Mouse (Mus musculus) neural tube, embryonic 13.5 days (tissue): ENCODE measurements around the gene Lif. TPM values are rescaled to one million over a fixed set of nuclear protein-coding genes. Genes with fewer than 3 reads are reported as not detected.

Experiments used
- ATAC-seq: fragments of 200-750 bp; cut with Nextera tagmentation; 2 replicates; pipeline ENCODE4 v1.8.0; 2017; ENCODE audit warnings: low read depth, mild to moderate bottlenecking, moderate TSS enrichment, moderate library complexity
- H3K27ac ChIP-seq: fragments of 300-500 bp; sonication (generic); replicated peaks from 2 replicates; pipeline ENCODE4 v1.5.1; 2015; ENCODE audit warnings: moderate library complexity, mild to moderate bottlenecking, inconsistent platforms
- H3K27me3 ChIP-seq: fragments of 300-500 bp; sonication (generic); 2 replicates; pipeline ENCODE4 v1.6.1; 2015; ENCODE audit warnings: mild to moderate bottlenecking, inconsistent platforms
- H3K36me3 ChIP-seq: fragments of 300-500 bp; sonication (generic); 2 replicates; pipeline ENCODE4 v1.6.1; 2015; ENCODE audit warnings: mild to moderate bottlenecking, inconsistent platforms
- H3K4me1 ChIP-seq: fragments of 300-500 bp; sonication (generic); replicated peaks from 2 replicates; pipeline ENCODE4 v1.6.1; 2015; ENCODE audit warnings: inconsistent platforms
- H3K4me2 ChIP-seq: fragments of 300-500 bp; sonication (generic); 2 replicates; pipeline ENCODE4 v1.6.1; 2015; ENCODE audit warnings: inconsistent platforms, mild to moderate bottlenecking, moderate library complexity
- H3K4me3 ChIP-seq: fragments of 300-500 bp; sonication (generic); 2 replicates; pipeline ENCODE4 v1.5.1; 2015; ENCODE audit warnings: mild to moderate bottlenecking, inconsistent platforms
- H3K9ac ChIP-seq: fragments of 300-500 bp; sonication (generic); 2 replicates; pipeline ENCODE4 v1.6.1; 2015; ENCODE audit warnings: moderate library complexity, mild to moderate bottlenecking, inconsistent platforms
- H3K9me3 ChIP-seq: fragments of 300-500 bp; sonication (generic); 2 replicates; pipeline ENCODE4 v1.6.1; 2016; ENCODE audit warnings: inconsistent platforms
- WGBS: fragments of 180-500 bp; shearing (Covaris S2); methylation state at CpG from one replicate; pipeline ENCODE4 v1.1.7; 2015; 5-methylcytosine and 5-hydroxymethylcytosine counted together
- polyA plus RNA-seq: library from polyadenylated mRNA; unstranded; fragments of >200 nt; fragmentation: Nextera tagmentation; extraction: Ambion mirVana; gene quantifications from 2 replicates; pipeline ENCODE4 v1.2.1, GENCODE M21; 2015

Lif gene
- polyA plus RNA-seq, 1 experiment from 2014 or later: not detected

- Histone ChIP-seq H3K9me3 (no peaks in the 10 kb centered on the region), H3K27ac (no peak overlapping the region), H3K4me2 (no peak overlapping the region), H3K4me1 (peaks cover 21% of the 10 kb centered on the region), H3K9ac (no peak overlapping the region), H3K36me3 (peaks cover 7% of the 10 kb centered on the region), H3K27me3 (peaks cover 30% of the 10 kb centered on the region), H3K4me3 (no peak overlapping the region)
- ATAC-seq: no peak
- 62% methylated on average over 9 of the region's 9 CpGs for WGBS
These were observed 37.4 kb upstream of the Lif start for GRCm38 (mm10) chr11:4219908-4220307.

- no peaks in the 10 kb centered on the region for H3K36me3 ChIP-seq
- WGBS: 48% methylated on average over 28 of the region's 28 CpGs
- ATAC-seq: no peak
These were observed 36.6 kb upstream of the Lif start for GRCm38 (mm10) chr11:4220443-4221400.

GRCm38 (mm10) chr11:4222046-4222950, 35.1 kb upstream of the Lif start:
- 82% methylated on average over 17 of the region's 17 CpGs for WGBS
- peaks cover 21% of the 10 kb centered on the region for H3K4me1 ChIP-seq
- no peaks in the 10 kb centered on the region for H3K36me3 ChIP-seq
- no peak overlapping the region for H3K4me2 ChIP-seq
- H3K27me3 ChIP-seq: peaks cover 28% of the 10 kb centered on the region
- no peak overlapping the region for H3K9ac ChIP-seq
- H3K9me3 ChIP-seq: no peaks in the 10 kb centered on the region
- H3K27ac ChIP-seq: no peak overlapping the region
- no peak for ATAC-seq
- no peak overlapping the region for H3K4me3 ChIP-seq

More at GRCm38 (mm10) chr11:4220443-4221400, 36.6 kb upstream of the Lif start:
- no peak overlapping the region for H3K9ac ChIP-seq
- peaks cover 21% of the 10 kb centered on the region for H3K4me1 ChIP-seq
- H3K9me3 ChIP-seq: no peaks in the 10 kb centered on the region
- H3K27me3 ChIP-seq: peaks cover 30% of the 10 kb centered on the region
- no peak overlapping the region for H3K4me3 ChIP-seq
- no peak overlapping the region for H3K4me2 ChIP-seq
- H3K27ac ChIP-seq: no peak overlapping the region

GRCm38 (mm10) chr11:4223393-4224188, 33.8 kb upstream of the Lif start:
- ATAC-seq: no peak
- no peak overlapping the region for H3K4me3 ChIP-seq
- 36% methylated on average over 7 of the region's 7 CpGs for WGBS
- H3K36me3 ChIP-seq: no peaks in the 10 kb centered on the region
- H3K4me1 ChIP-seq: peaks cover 11% of the 10 kb centered on the region; the same call in 1 of the 2 replicates
- no peak overlapping the region for H3K9ac ChIP-seq
- H3K9me3 ChIP-seq: no peaks in the 10 kb centered on the region
- H3K27me3 ChIP-seq: peaks cover 15% of the 10 kb centered on the region
- H3K4me2 ChIP-seq: no peak overlapping the region
- no peak overlapping the region for H3K27ac ChIP-seq

- no peak for ATAC-seq
- WGBS: 40% methylated on average over 2 of the region's 2 CpGs
- Histone ChIP-seq H3K9ac (no peak overlapping the region), H3K36me3 (no peaks in the 10 kb centered on the region), H3K27me3 (peaks cover 9% of the 10 kb centered on the region), H3K4me2 (no peak overlapping the region), H3K4me3 (no peak overlapping the region), H3K27ac (no peak overlapping the region), H3K9me3 (no peaks in the 10 kb centered on the region), H3K4me1 (0 out of 2 replicates have a peak, but pooled peaks cover 7% of the 10 kb centered on the region)
These were observed 33.1 kb upstream of the Lif start for GRCm38 (mm10) chr11:4224223-4224622.

GRCm38 (mm10) chr11:4226569-4227325, 30.6 kb upstream of the Lif start:
- H3K9me3 ChIP-seq: no peaks in the 10 kb centered on the region
- H3K27ac ChIP-seq: no peak overlapping the region
- no peak overlapping the region for H3K9ac ChIP-seq
- no peak overlapping the region for H3K4me2 ChIP-seq
- 0 out of 2 replicates have a peak, but pooled peaks cover 5% of the 10 kb centered on the region for H3K4me1 ChIP-seq
- ATAC-seq: no peak
- no peaks in the 10 kb centered on the region for H3K36me3 ChIP-seq
- H3K4me3 ChIP-seq: no peak overlapping the region
- 77% methylated on average over 5 of the region's 5 CpGs for WGBS
- H3K27me3 ChIP-seq: no peaks in the 10 kb centered on the region

GRCm38 (mm10) chr11:4228463-4228862, 28.9 kb upstream of the Lif start:
- WGBS: 47% methylated on average over 8 of the region's 8 CpGs
- no peak for ATAC-seq

GRCm38 (mm10) chr11:4229841-4230240, 27.5 kb upstream of the Lif start:
- ATAC-seq: no peak
- WGBS: 72% methylated on average over 4 of the region's 4 CpGs
- H3K27me3 ChIP-seq: no peaks in the 10 kb centered on the region

More at GRCm38 (mm10) chr11:4228463-4228862, 28.9 kb upstream of the Lif start:
- no peak overlapping the region for H3K4me3 ChIP-seq
- no peaks in the 10 kb centered on the region for H3K9me3 ChIP-seq
- no peak overlapping the region for H3K4me2 ChIP-seq
- H3K4me1 ChIP-seq: 0 out of 2 replicates have a peak, but pooled peaks cover 5% of the 10 kb centered on the region
- no peaks in the 10 kb centered on the region for H3K36me3 ChIP-seq
- H3K27me3 ChIP-seq: no peaks in the 10 kb centered on the region
- H3K27ac ChIP-seq: no peak overlapping the region
- H3K9ac ChIP-seq: no peak overlapping the region

GRCm38 (mm10) chr11:4231435-4231834, 25.9 kb upstream of the Lif start:
- 96% methylated on average over 2 of the region's 2 CpGs for WGBS
- Histone ChIP-seq H3K9me3 (no peaks in the 10 kb centered on the region), H3K4me2 (no peak overlapping the region), H3K4me1 (no peaks in the 10 kb centered on the region), H3K4me3 (no peak overlapping the region), H3K9ac (no peak overlapping the region), H3K36me3 (no peaks in the 10 kb centered on the region), H3K27me3 (no peaks in the 10 kb centered on the region), H3K27ac (no peak overlapping the region)
- ATAC-seq: no peak

More at GRCm38 (mm10) chr11:4229841-4230240, 27.5 kb upstream of the Lif start:
- H3K27ac ChIP-seq: no peak overlapping the region
- H3K4me3 ChIP-seq: no peak overlapping the region
- no peaks in the 10 kb centered on the region for H3K36me3 ChIP-seq
- no peaks in the 10 kb centered on the region for H3K9me3 ChIP-seq
- H3K9ac ChIP-seq: no peak overlapping the region
- H3K4me2 ChIP-seq: no peak overlapping the region
- no peaks in the 10 kb centered on the region for H3K4me1 ChIP-seq

GRCm38 (mm10) chr11:4232644-4233043, 24.7 kb upstream of the Lif start:
- Histone ChIP-seq H3K36me3 (no peaks in the 10 kb centered on the region), H3K4me2 (no peak overlapping the region), H3K27ac (no peak overlapping the region), H3K4me3 (no peak overlapping the region), H3K9me3 (no peaks in the 10 kb centered on the region), H3K4me1 (no peaks in the 10 kb centered on the region), H3K27me3 (no peaks in the 10 kb centered on the region), H3K9ac (no peak overlapping the region)
- 66% methylated on average over 12 of the region's 12 CpGs for WGBS
- no peak for ATAC-seq
